Mouse (Mus musculus): ENCODE measurements around the gene S100a9.

- TF ChIP-seq CTCF (conservative IDR thresholded peaks at IDR 0.05; ENCODE audit: low read length) (no peak), NANOG (IDR thresholded peaks at IDR 0.05; ENCODE audit: borderline replicate concordance, low read length) (no peak), POU5F1 (IDR thresholded peaks at IDR 0.05; ENCODE audit: borderline replicate concordance, low read length) (no peak)
Measured at GRCm38 (mm10) chr3:90726606-90727005, 31.1 kb upstream of the S100a9 start, which contains the start of gene Pglyrp4.

Data from E14TG2a.4 (cell line).